Mouse (Mus musculus) kidney, postnatal 0 days (tissue): ENCODE measurements around the gene B3gnt6. TPM values are rescaled to one million over a fixed set of nuclear protein-coding genes. Genes with fewer than 3 reads are reported as not detected.
"Not testable (repeated sequence)": the region's sequence is repeated elsewhere in the genome, so short reads cannot be mapped to it uniquely, and the experiment has no call there.

Source experiments
- ATAC-seq: fragments of 200-750 bp; cut with Nextera tagmentation; replicated peaks from 2 replicates; pipeline ENCODE4 v1.8.0; 2017; ENCODE audit warnings: low read depth, moderate number of reproducible peaks, moderate TSS enrichment, moderate library complexity; ENCODE audit not compliant: low FRiP score
- DNase-seq: peaks from one replicate; pipeline ENCODE4 v3.0.0-alpha.2; 2016; ENCODE audit warnings: low spot score
- H3K27ac ChIP-seq: fragments of 300-500 bp; sonication (generic); 2 replicates; pipeline ENCODE4 v1.5.1; 2014; ENCODE audit warnings: mild to moderate bottlenecking
- H3K27me3 ChIP-seq: fragments of 300-500 bp; sonication (generic); 2 replicates; pipeline ENCODE4 v1.6.1; 2014; ENCODE audit warnings: low read length, mixed read lengths; ENCODE audit not compliant: insufficient read depth
- H3K36me3 ChIP-seq: fragments of 300-500 bp; sonication (generic); 2 replicates; pipeline ENCODE4 v1.6.1; 2014; ENCODE audit warnings: low read length, mixed read lengths; ENCODE audit not compliant: insufficient read depth
- H3K4me1 ChIP-seq: fragments of 300-500 bp; sonication (generic); replicated peaks from 2 replicates; pipeline ENCODE4 v1.6.1; 2014; ENCODE audit warnings: antibody characterized with exemption, low read length, mixed read lengths; ENCODE audit not compliant: insufficient read depth
- H3K4me2 ChIP-seq: fragments of 300-500 bp; sonication (generic); 2 replicates; pipeline ENCODE4 v1.6.1; 2014; ENCODE audit warnings: mild to moderate bottlenecking, low read length, moderate library complexity, mixed read lengths
- H3K4me3 ChIP-seq: fragments of 300-500 bp; sonication (generic); replicated peaks from 2 replicates; pipeline ENCODE4 v1.5.1; 2014; ENCODE audit warnings: low read depth, low read length
- H3K9ac ChIP-seq: fragments of 300-500 bp; sonication (generic); 2 replicates; pipeline ENCODE4 v1.6.1; 2014; ENCODE audit warnings: low read depth, low read length
- H3K9me3 ChIP-seq: fragments of 300-500 bp; sonication (generic); replicated peaks from 2 replicates; pipeline ENCODE4 v1.6.1; 2016; ENCODE audit warnings: low read length, inconsistent platforms, mixed read lengths
- CTCF ChIP-seq: IDR thresholded peaks from 2 replicates; pipeline ENCODE4 v1.5.1; 2016; ENCODE audit warnings: antibody characterized with exemption, low read depth, mild to moderate bottlenecking, moderate library complexity
- WGBS: fragments of 180-500 bp; shearing (Covaris S2); extraction: QIAGEN DNeasy Blood & Tissue Kit; methylation state at CpG from one replicate; pipeline ENCODE4 v1.1.7; 2014; 5-methylcytosine and 5-hydroxymethylcytosine counted together
- polyA plus RNA-seq: library from polyadenylated mRNA; unstranded; fragments of >200 nt; fragmentation: Nextera tagmentation; extraction: Ambion mirVana; gene quantifications from 2 replicates; pipeline ENCODE4 v1.2.1, GENCODE M21; 2015

B3gnt6 gene
- polyA plus RNA-seq, 1 experiment from 2014 or later = 0.20 TPM

DNA sequence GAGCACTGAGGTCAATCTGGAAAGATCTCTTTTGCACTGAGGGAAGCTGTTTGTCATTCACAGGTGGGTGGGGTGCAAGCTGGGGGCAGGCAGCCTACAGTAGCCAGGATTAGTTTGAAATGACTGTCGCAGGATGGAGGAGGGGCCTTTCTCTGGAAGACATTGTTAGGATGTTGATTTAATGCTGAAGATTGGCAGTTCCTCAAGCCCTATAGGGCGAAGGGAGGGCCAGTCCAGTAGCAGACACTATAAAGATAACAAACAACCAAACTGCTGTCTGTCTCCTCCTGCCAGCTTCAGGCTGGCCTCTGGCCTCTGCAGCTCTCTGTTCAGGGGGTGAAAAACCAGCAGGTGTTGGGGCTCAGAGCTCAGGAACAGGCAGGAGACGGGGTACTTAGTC, 9.5 kb downstream of the B3gnt6 start:
- WGBS = 35% methylated on average over 3 of the region's 3 CpGs
- no peak overlapping the region for H3K4me2 ChIP-seq
- H3K36me3 ChIP-seq = no peaks in the 10 kb centered on the region
- H3K27ac ChIP-seq = no peak overlapping the region
- no peak overlapping the region for H3K4me3 ChIP-seq
- peaks cover 10% of the 10 kb centered on the region for H3K4me1 ChIP-seq
- TF ChIP-seq CTCF = no peak
- no peaks in the 10 kb centered on the region for H3K9me3 ChIP-seq
- H3K9ac ChIP-seq = no peak overlapping the region
- peaks cover 27% of the 10 kb centered on the region for H3K27me3 ChIP-seq
- no peak for ATAC-seq
- DNase-seq = no peak

DNA sequence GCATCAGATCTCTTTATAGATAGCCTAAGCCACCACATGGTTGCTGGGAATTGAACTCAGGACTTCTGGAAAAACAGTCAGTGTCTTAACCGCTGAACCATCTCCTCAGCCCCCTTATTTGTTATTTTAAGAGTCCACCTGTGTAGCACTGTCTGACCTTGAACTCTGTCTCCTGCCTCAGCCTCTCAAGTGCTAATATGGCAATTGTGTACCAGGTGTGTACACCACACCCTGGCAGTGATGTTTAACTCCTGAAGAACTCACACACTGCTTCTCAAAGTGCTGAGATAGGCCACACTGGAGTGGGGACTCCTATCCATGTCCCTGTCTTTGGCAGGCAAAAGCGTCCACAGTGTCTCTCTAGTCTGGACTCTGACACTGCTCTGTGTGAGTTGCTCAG, 10.6 kb downstream of the B3gnt6 start:
- Histone ChIP-seq H3K9ac (no peak overlapping the region), H3K27me3 (peaks cover 17% of the 10 kb centered on the region), H3K27ac (no peak overlapping the region), H3K4me1 (peaks cover 3% of the 10 kb centered on the region), H3K4me3 (no peak overlapping the region), H3K4me2 (no peak overlapping the region), H3K36me3 (no peaks in the 10 kb centered on the region), H3K9me3 (no peaks in the 10 kb centered on the region)
- TF ChIP-seq CTCF = no peak
- ATAC-seq (no peak), DNase-seq (no peak)
- WGBS = 90% methylated on average over 2 of the region's 2 CpGs

DNA sequence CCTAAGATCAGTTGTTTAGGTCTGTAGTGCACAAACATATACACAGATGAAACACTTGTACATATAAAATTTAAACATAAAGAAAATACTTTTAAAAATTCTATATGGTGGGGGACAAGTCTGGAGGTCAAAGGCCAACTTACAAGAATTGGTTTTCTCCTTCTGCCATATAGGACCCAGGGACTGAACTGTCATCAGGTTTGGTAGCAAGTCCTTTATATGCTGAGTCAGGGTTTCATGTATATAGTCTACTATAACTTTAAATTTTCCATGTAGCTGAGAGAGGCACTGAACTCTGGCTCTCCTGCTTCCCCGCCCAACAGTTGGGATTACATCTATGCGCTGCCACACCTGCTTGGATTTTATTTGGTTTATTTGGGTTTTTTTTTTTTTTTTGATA, 11.0 kb downstream of the B3gnt6 start:
- H3K36me3 ChIP-seq = no peaks in the 10 kb centered on the region

GRCm38 (mm10) chr7:98187332-98187731, 11.9 kb downstream of the B3gnt6 start:
- 83% methylated on average over 3 of the region's 3 CpGs for WGBS
- H3K9ac ChIP-seq, H3K9me3 ChIP-seq, H3K36me3 ChIP-seq, H3K4me2 ChIP-seq, H3K4me1 ChIP-seq, H3K27ac ChIP-seq, H3K4me3 ChIP-seq, H3K27me3 ChIP-seq, DNase-seq, ATAC-seq: not testable (repeated sequence)

More for the DNA sequence above, 11.0 kb downstream of the B3gnt6 start:
- Histone ChIP-seq H3K27ac (no peak overlapping the region), H3K4me1 (no peaks in the 10 kb centered on the region; the same call in 1 of the 2 replicates), H3K4me3 (no peak overlapping the region), H3K27me3 (peaks cover 13% of the 10 kb centered on the region), H3K9ac (no peak overlapping the region), H3K4me2 (no peak overlapping the region), H3K9me3 (no peaks in the 10 kb centered on the region)
- ATAC-seq (no peak), DNase-seq (no peak)
- 94% methylated on average over 2 of the region's 2 CpGs for WGBS
- TF ChIP-seq CTCF = no peak

DNA sequence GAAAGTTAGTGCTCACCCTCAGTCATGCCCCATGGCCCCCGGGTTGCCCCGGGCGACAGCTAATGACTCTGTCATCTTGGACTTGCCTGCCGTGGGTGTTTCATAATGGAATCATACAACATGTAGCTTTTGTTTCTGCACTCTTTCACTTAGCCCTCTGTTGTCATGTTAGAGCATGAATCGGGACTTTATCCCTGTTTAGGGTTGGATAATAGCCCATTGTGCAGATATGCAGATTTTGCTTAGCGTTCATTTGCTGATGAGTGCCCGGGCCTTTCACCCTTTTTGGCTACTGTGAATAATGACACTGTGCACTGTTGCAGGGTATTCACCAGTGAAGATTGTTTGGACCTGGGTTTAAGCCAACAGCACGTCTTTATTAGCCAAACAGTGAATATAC, 12.6 kb downstream of the B3gnt6 start:
- Histone ChIP-seq H3K9ac (no peak overlapping the region), H3K4me3 (no peak overlapping the region), H3K27me3 (no peaks in the 10 kb centered on the region), H3K36me3 (no peaks in the 10 kb centered on the region), H3K27ac (no peak overlapping the region), H3K9me3 (no peaks in the 10 kb centered on the region), H3K4me1 (no peaks in the 10 kb centered on the region), H3K4me2 (no peak overlapping the region)
- TF ChIP-seq CTCF = no peak
- DNase-seq (no peak), ATAC-seq (no peak)
- 68% methylated on average over 8 of the region's 8 CpGs for WGBS

DNA sequence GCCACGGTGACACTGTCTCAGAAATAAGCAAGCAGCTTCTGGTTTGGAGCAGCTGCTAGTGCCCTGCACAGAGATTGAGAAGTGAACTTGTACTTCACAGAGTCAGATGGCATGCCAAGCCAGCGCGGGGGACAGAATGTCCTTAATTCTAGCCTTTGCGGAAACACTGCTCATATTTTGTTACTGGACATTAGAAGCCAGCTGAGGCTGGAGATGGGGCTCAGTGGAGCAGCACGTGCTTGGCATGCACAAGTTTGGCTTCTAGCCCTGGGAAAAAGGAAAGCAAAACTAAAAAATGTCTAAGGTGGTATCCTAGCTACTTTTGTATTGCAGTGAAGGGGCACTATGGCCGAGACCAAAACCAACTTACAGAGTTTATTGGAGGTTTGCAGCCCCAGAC, 14.0 kb downstream of the B3gnt6 start:
- Histone ChIP-seq H3K9me3 (no peaks in the 10 kb centered on the region), H3K9ac (no peak overlapping the region), H3K27ac (peak overlapping the region; percentile 70; the same call in 1 of the 2 replicates), H3K4me3 (no peak overlapping the region), H3K4me2 (no peak overlapping the region), H3K4me1 (no peaks in the 10 kb centered on the region), H3K27me3 (no peaks in the 10 kb centered on the region), H3K36me3 (no peaks in the 10 kb centered on the region)
- TF ChIP-seq CTCF = no peak
- ATAC-seq = no peak
- 55% methylated on average over 6 of the region's 6 CpGs for WGBS
- no peak for DNase-seq

GRCm38 (mm10) chr7:98178560-98179231, 20.6 kb downstream of the B3gnt6 start:
- H3K9ac ChIP-seq = peak overlapping the region; percentile 72; the same call in 1 of the 2 replicates
- no peak for TF ChIP-seq CTCF
- H3K4me2 ChIP-seq = peak overlapping the region; percentile 91
- peaks cover 12% of the 10 kb centered on the region; the same call in 1 of the 2 replicates for H3K4me1 ChIP-seq
- no peaks in the 10 kb centered on the region for H3K27me3 ChIP-seq
- H3K27ac ChIP-seq = peak overlapping the region; percentile 85
- H3K9me3 ChIP-seq = no peaks in the 10 kb centered on the region
- WGBS = 49% methylated on average over 5 of the region's 5 CpGs
- DNase-seq (peak; percentile 42), ATAC-seq (peak; percentile 82)
- H3K36me3 ChIP-seq = no peaks in the 10 kb centered on the region
- H3K4me3 ChIP-seq = peak overlapping the region; percentile 85
